Mouse (Mus musculus): ENCODE data around the gene Rasal1.

DNA sequence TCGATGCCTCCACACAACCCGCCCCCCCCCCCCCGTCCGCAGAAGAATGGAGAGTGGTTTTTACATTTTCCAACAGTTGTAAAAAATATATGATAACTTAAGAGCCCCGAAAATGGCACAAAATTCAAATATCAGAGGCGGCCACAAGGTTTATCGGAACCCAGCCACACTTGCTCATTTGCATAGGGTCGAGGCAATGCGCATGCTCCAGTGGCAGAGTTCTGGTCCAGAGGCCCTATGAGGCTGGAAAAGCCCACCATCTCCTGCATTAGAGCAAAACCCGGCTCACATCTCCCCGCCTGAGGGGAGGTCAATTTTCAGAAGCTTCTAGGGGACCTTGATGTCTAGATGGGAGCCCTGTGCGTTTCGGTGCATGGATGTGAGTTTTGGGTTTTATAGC is 58.4 kb downstream of the Rasal1 start:
- no peak for TF ChIP-seq CTCF (IDR thresholded peaks at IDR 0.05; ENCODE audit: insufficient read depth, low read depth, low read length)
- TF ChIP-seq POLR2A (IDR thresholded peaks at IDR 0.05; ENCODE audit: insufficient read depth, low read depth, low read length) = no peak

Measured in olfactory bulb, adult 2 months (tissue).